Mouse (Mus musculus): Measurements from ENCODE around the gene Gm16181.
"Not testable (repeated sequence)": the region's sequence is repeated elsewhere in the genome, so short reads cannot be mapped to it uniquely, and the experiment has no call there.

The Gm16181 gene

GRCm38 (mm10) chr17:35233114-35233980, 12.7 kb downstream of the Gm16181 start, which contains the start of gene Atp6v1g2:
TSS of gene Atp6v1g2 (plus strand) at chr17:35233660.
- DNase-seq = no peak

- not testable (repeated sequence) for DNase-seq
These were observed 13.5 kb downstream of the Gm16181 start for GRCm38 (mm10) chr17:35234090-35234489.

- DNase-seq = peak; percentile 38
These were observed 14.3 kb downstream of the Gm16181 start for GRCm38 (mm10) chr17:35234903-35235302.

GRCm38 (mm10) chr17:35235614-35236389, 15.2 kb downstream of the Gm16181 start, which contains the start of gene Nfkbil1:
TSS of gene Nfkbil1 (minus strand) at chr17:35235792.
- peak; percentile 92 for DNase-seq

- DNase-seq = peak; percentile 99
These were observed 15.7 kb downstream of the Gm16181 start for GRCm38 (mm10) chr17:35236390-35236746.

- DNase-seq = no peak
These were observed 16.4 kb downstream of the Gm16181 start for GRCm38 (mm10) chr17:35236996-35237395.

- DNase-seq = no peak
These were observed 16.9 kb downstream of the Gm16181 start for GRCm38 (mm10) chr17:35237504-35237903.

- DNase-seq = no peak
These were observed 19.1 kb downstream of the Gm16181 start for GRCm38 (mm10) chr17:35239700-35240099.

- DNase-seq = no peak
These were observed 20.0 kb downstream of the Gm16181 start for GRCm38 (mm10) chr17:35240384-35241304.

- peak; percentile 95 for DNase-seq
These were observed 20.8 kb downstream of the Gm16181 start, which contains the start of gene Ddx39b for GRCm38 (mm10) chr17:35241305-35242014. TSS of gene Ddx39b (plus strand) at chr17:35241746.

- DNase-seq = peak; percentile 68
These were observed 21.6 kb downstream of the Gm16181 start for GRCm38 (mm10) chr17:35242015-35242941.

- peak; percentile 55 for DNase-seq
These were observed 22.5 kb downstream of the Gm16181 start for GRCm38 (mm10) chr17:35243086-35243485.

- DNase-seq = no peak
These were observed 24.4 kb downstream of the Gm16181 start for GRCm38 (mm10) chr17:35244999-35245398.

GRCm38 (mm10) chr17:35245731-35246623, 25.3 kb downstream of the Gm16181 start:
- no peak for DNase-seq

- DNase-seq = no peak
These were observed 26.5 kb downstream of the Gm16181 start for GRCm38 (mm10) chr17:35247144-35247543.

- DNase-seq = no peak
These were observed 28.4 kb downstream of the Gm16181 start for GRCm38 (mm10) chr17:35248986-35249385.

GRCm38 (mm10) chr17:35249451-35250197, 29.0 kb downstream of the Gm16181 start:
- no peak for DNase-seq

- DNase-seq = no peak
These were observed 29.9 kb downstream of the Gm16181 start for GRCm38 (mm10) chr17:35250348-35251120.
